Mouse (Mus musculus): ENCODE measurements at regions not wholly inside any gene's neighbourhood (a gene's known extent, or its start where the extent isn't known, plus 50 kb on each side); places are given as distances from the start of the nearest gene placed in this dataset.

DNA sequence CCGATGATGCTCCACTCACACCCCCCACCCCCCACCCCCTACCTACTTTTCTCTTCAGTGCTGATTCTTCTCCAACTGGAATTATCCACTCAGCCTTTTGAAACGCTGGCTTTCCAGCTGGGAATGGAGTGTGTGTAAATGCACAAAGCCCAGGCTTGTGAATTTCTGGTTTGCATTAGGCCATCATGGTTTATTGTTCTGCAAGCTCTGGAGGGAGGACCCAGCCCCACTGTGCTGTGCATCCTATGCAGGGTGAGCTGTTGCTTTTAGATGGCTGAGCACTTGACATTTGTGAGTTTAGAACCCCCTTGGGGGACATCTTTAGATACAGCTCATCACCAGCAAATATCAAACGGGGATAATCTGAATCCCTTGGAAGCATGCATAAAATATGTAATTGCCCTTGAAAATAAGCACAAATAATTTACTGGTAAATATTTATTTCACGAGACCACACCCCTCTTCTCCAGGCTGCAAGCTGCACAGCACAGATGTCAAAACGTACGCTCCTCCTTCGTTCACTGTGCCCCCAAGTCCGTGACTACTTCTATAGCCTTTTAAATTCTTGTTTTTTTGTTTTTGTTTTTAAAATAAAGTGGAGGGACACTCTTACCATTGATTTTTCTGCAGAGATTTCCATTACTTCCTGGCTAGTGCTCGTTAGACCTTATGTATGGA, 148.2 kb downstream of the Qpct start:
- H3K4me1 ChIP-seq (replicated peaks): no peaks in the 10 kb centered on the region
- no peaks in the 10 kb centered on the region for H3K9me3 ChIP-seq (replicated peaks)
- H3K27me3 ChIP-seq: no peaks in the 10 kb centered on the region
- no peak for ATAC-seq (replicated peaks; ENCODE audit: insufficient number of reproducible peaks, insufficient read depth, low FRiP score, low read depth)
- H3K4me2 ChIP-seq: no peak overlapping the region
- no peaks in the 10 kb centered on the region for H3K36me3 ChIP-seq
- no peak overlapping the region for H3K27ac ChIP-seq
- no peak overlapping the region for H3K9ac ChIP-seq
- no peak overlapping the region for H3K4me3 ChIP-seq
- 75% methylated on average over 9 of the region's 9 CpGs for WGBS

DNA sequence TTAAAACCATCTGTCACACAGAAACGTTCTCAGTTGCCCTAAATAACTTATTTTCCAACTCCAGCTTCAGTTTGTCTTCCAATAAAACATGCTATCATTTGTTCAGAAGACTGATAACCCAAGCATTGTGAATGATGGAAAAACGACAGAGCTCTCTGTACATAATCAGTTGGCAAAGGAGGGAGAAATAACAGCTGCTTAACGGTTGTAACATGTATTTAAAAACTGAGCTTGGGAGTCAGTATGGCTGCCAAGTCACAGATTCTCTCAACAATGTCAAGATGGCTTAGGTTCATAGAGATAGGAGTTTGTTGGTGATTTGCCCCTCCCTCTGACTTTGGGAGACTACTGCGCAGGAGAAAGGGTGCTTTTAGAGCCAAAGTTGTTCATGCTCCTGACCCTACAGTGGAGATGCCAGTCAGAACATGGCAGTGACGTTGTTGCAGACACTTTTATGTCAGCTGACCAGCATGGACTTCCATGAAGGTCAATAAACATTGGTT, 140.2 kb downstream of the Qpct start:
- H3K27me3 ChIP-seq: no peaks in the 10 kb centered on the region
- no peaks in the 10 kb centered on the region for H3K36me3 ChIP-seq
- no peak overlapping the region for H3K27ac ChIP-seq
- H3K4me3 ChIP-seq: no peak overlapping the region
- WGBS: 42% methylated on average over 5 of the region's 5 CpGs
- no peaks in the 10 kb centered on the region for H3K4me1 ChIP-seq (replicated peaks)
- H3K4me2 ChIP-seq: no peak overlapping the region
- ATAC-seq (replicated peaks; ENCODE audit: insufficient number of reproducible peaks, insufficient read depth, low FRiP score, low read depth): no peak
- no peaks in the 10 kb centered on the region for H3K9me3 ChIP-seq (replicated peaks)
- H3K9ac ChIP-seq: no peak overlapping the region

DNA sequence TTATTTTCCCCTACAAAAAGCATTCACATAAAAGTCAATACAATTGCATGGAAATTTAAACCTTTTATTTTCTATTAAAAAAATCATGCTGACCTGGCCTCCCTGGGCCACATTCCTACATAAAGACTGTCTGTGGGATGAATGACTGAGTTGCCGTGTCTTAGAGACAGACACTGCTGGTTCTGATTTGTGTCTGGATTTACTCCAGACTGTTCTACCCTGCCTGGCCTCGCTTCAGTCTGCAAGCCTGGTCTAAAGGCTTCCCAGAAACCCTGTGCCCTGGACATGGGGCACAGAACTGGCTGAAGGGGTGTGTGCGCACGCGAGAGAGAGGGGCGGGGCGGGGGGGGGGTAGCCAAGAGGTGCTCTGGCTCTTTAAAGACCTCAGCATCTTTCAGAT, 136.6 kb downstream of the Qpct start:
- no peaks in the 10 kb centered on the region for H3K4me1 ChIP-seq (replicated peaks)
- H3K27me3 ChIP-seq: no peaks in the 10 kb centered on the region
- no peak overlapping the region for H3K27ac ChIP-seq
- no peak overlapping the region for H3K9ac ChIP-seq
- ATAC-seq (replicated peaks; ENCODE audit: insufficient number of reproducible peaks, insufficient read depth, low FRiP score, low read depth): no peak
- no peak overlapping the region for H3K4me2 ChIP-seq
- no peak overlapping the region for H3K4me3 ChIP-seq
- no peaks in the 10 kb centered on the region for H3K9me3 ChIP-seq (replicated peaks)
- H3K36me3 ChIP-seq: no peaks in the 10 kb centered on the region
- 78% methylated on average over 7 of the region's 7 CpGs for WGBS

- no peak overlapping the region for H3K27ac ChIP-seq
- no peak overlapping the region for H3K9ac ChIP-seq
- H3K27me3 ChIP-seq: no peaks in the 10 kb centered on the region
- H3K9me3 ChIP-seq (replicated peaks): no peaks in the 10 kb centered on the region
- WGBS: 62% methylated on average over 3 of the region's 3 CpGs
- no peak overlapping the region for H3K4me2 ChIP-seq
- H3K4me1 ChIP-seq (replicated peaks): no peaks in the 10 kb centered on the region
- ATAC-seq (replicated peaks; ENCODE audit: insufficient number of reproducible peaks, insufficient read depth, low FRiP score, low read depth): no peak
- H3K4me3 ChIP-seq: no peak overlapping the region
- no peaks in the 10 kb centered on the region for H3K36me3 ChIP-seq
These were observed 128.8 kb downstream of the Qpct start for GRCm38 (mm10) chr17:79180277-79181130.

- 77% methylated on average over 3 of the region's 3 CpGs for WGBS
These were observed 125.6 kb downstream of the Qpct start for GRCm38 (mm10) chr17:79177259-79177658.

DNA sequence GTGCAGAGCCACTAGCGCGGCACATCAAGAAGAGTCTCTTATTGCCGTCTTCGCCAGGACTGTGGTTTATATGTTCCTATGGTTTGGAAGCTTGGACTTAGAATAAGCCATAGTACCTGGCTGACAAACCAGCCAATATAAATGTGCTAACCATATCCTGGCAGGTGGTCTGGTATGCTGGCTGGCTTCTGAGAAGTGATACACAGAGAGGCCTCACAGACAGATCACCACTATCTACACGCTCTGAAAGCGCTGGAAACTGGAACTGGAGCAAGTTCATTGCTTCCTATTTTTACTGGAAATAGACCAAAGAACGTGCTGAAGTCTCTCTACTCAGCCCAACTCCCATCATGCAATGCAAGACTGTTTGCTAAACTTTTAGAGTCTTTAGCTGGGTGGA, 124.7 kb downstream of the Qpct start:
- Histone ChIP-seq H3K9me3 (replicated peaks) (no peaks in the 10 kb centered on the region), H3K36me3 (no peaks in the 10 kb centered on the region), H3K9ac (no peak overlapping the region), H3K4me1 (replicated peaks) (no peaks in the 10 kb centered on the region), H3K4me3 (no peak overlapping the region), H3K4me2 (no peak overlapping the region), H3K27me3 (no peaks in the 10 kb centered on the region), H3K27ac (no peak overlapping the region)
- ATAC-seq (replicated peaks; ENCODE audit: insufficient number of reproducible peaks, insufficient read depth, low FRiP score, low read depth): no peak
- 67% methylated on average over 7 of the region's 7 CpGs for WGBS

More at GRCm38 (mm10) chr17:79177259-79177658, 125.6 kb downstream of the Qpct start:
- no peaks in the 10 kb centered on the region for H3K27me3 ChIP-seq
- no peak overlapping the region for H3K4me3 ChIP-seq
- H3K36me3 ChIP-seq: no peaks in the 10 kb centered on the region
- H3K4me2 ChIP-seq: no peak overlapping the region
- H3K9me3 ChIP-seq (replicated peaks): no peaks in the 10 kb centered on the region
- ATAC-seq (replicated peaks; ENCODE audit: insufficient number of reproducible peaks, insufficient read depth, low FRiP score, low read depth): no peak
- no peaks in the 10 kb centered on the region for H3K4me1 ChIP-seq (replicated peaks)
- no peak overlapping the region for H3K9ac ChIP-seq
- no peak overlapping the region for H3K27ac ChIP-seq

GRCm38 (mm10) chr17:79175381-79175780, 123.7 kb downstream of the Qpct start:
- ATAC-seq (replicated peaks; ENCODE audit: insufficient number of reproducible peaks, insufficient read depth, low FRiP score, low read depth): no peak
- Histone ChIP-seq H3K36me3 (no peaks in the 10 kb centered on the region), H3K27me3 (no peaks in the 10 kb centered on the region), H3K27ac (no peak overlapping the region), H3K4me2 (no peak overlapping the region), H3K4me3 (no peak overlapping the region), H3K9me3 (replicated peaks) (no peaks in the 10 kb centered on the region), H3K9ac (no peak overlapping the region), H3K4me1 (replicated peaks) (0 out of 2 replicates have a peak, but pooled peaks cover 2% of the 10 kb centered on the region)
- 79% methylated on average over 2 of the region's 2 CpGs for WGBS

GRCm38 (mm10) chr17:79172328-79172727, 120.6 kb downstream of the Qpct start:
- no peak overlapping the region for H3K4me3 ChIP-seq
- no peaks in the 10 kb centered on the region for H3K27me3 ChIP-seq
- WGBS: 40% methylated on average over 2 of the region's 2 CpGs
- H3K9ac ChIP-seq: no peak overlapping the region
- ATAC-seq (replicated peaks; ENCODE audit: insufficient number of reproducible peaks, insufficient read depth, low FRiP score, low read depth): no peak
- H3K27ac ChIP-seq: no peak overlapping the region
- no peak overlapping the region for H3K4me2 ChIP-seq
- H3K4me1 ChIP-seq (replicated peaks): 0 out of 2 replicates have a peak, but pooled peaks cover 2% of the 10 kb centered on the region
- H3K36me3 ChIP-seq: no peaks in the 10 kb centered on the region
- H3K9me3 ChIP-seq (replicated peaks): no peaks in the 10 kb centered on the region

DNA sequence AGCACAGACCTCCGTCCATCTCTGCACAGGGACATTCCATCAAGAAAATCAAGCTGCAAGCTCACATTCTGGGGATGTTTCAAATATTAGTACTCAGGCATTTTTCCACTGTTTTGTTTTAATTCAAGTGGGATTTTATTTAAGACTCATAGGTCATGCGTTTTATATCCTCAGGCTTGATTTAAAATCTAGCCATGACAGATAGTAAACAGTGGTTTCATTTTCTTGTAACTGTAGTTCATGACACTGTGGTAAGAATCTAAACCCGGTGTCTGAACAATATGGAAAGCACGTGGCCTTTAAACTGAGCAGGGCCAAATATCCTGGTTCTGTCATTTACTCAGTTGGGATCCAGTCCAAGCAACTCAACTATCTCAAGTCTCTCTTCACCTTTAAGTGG, 119.0 kb downstream of the Qpct start:
- Histone ChIP-seq H3K4me3 (no peak overlapping the region), H3K4me1 (replicated peaks) (0 out of 2 replicates have a peak, but pooled peaks cover 2% of the 10 kb centered on the region), H3K4me2 (no peak overlapping the region), H3K27ac (no peak overlapping the region), H3K9me3 (replicated peaks) (no peaks in the 10 kb centered on the region), H3K9ac (no peak overlapping the region), H3K27me3 (no peaks in the 10 kb centered on the region), H3K36me3 (no peaks in the 10 kb centered on the region)
- WGBS: 62% methylated on average over 4 of the region's 4 CpGs
- ATAC-seq (replicated peaks; ENCODE audit: insufficient number of reproducible peaks, insufficient read depth, low FRiP score, low read depth): no peak

GRCm38 (mm10) chr17:79167198-79167597, 115.5 kb downstream of the Qpct start:
- ATAC-seq (replicated peaks; ENCODE audit: insufficient number of reproducible peaks, insufficient read depth, low FRiP score, low read depth): no peak
- no peak overlapping the region for H3K4me2 ChIP-seq
- H3K4me1 ChIP-seq (replicated peaks): peaks cover 12% of the 10 kb centered on the region
- no peak overlapping the region for H3K9ac ChIP-seq
- H3K4me3 ChIP-seq: no peak overlapping the region
- H3K27me3 ChIP-seq: no peaks in the 10 kb centered on the region
- WGBS: 84% methylated on average over 6 of the region's 6 CpGs
- H3K27ac ChIP-seq: no peak overlapping the region
- no peaks in the 10 kb centered on the region for H3K36me3 ChIP-seq
- no peaks in the 10 kb centered on the region for H3K9me3 ChIP-seq (replicated peaks)

- Histone ChIP-seq H3K36me3 (no peaks in the 10 kb centered on the region), H3K9ac (no peak overlapping the region), H3K27ac (no peak overlapping the region), H3K9me3 (replicated peaks) (no peaks in the 10 kb centered on the region), H3K4me2 (no peak overlapping the region), H3K4me3 (no peak overlapping the region), H3K27me3 (no peaks in the 10 kb centered on the region), H3K4me1 (replicated peaks) (peaks cover 11% of the 10 kb centered on the region)
- 60% methylated on average over 5 of the region's 5 CpGs for WGBS
- ATAC-seq (replicated peaks; ENCODE audit: insufficient number of reproducible peaks, insufficient read depth, low FRiP score, low read depth): no peak
These were observed 113.3 kb downstream of the Qpct start for GRCm38 (mm10) chr17:79164874-79165553.

Measured in heart, embryonic 15.5 days (tissue).